Mouse (Mus musculus): ENCODE results near the gene Atf3. TPM values are rescaled to one million over a fixed set of nuclear protein-coding genes. Genes with fewer than 3 reads are reported as not detected.

The Atf3 gene
- polyA plus RNA-seq, 1 experiment from 2014 or later = 4.3 TPM

GRCm38 (mm10) chr1:191241574-191241973, 23.7 kb upstream of the Atf3 start:
- no peaks in the 10 kb centered on the region for H3K4me1 ChIP-seq (replicated peaks; ENCODE audit: control insufficient read depth, insufficient read depth, low read length)
- no peaks in the 10 kb centered on the region for H3K36me3 ChIP-seq (ENCODE audit: control insufficient read depth, insufficient read depth, low read length)
- no peak overlapping the region for H3K4me2 ChIP-seq (ENCODE audit: low read depth, low read length)
- H3K9ac ChIP-seq (ENCODE audit: low read length) = no peak overlapping the region
- 79% methylated on average over 1 of the region's 1 CpGs for WGBS
- no peaks in the 10 kb centered on the region for H3K27me3 ChIP-seq (ENCODE audit: control insufficient read depth, insufficient read depth, low read depth, low read length)
- H3K27ac ChIP-seq (ENCODE audit: low read length) = no peak overlapping the region
- 0 out of 2 replicates have a peak, but pooled peaks cover under 1% of the 10 kb centered on the region for H3K9me3 ChIP-seq (ENCODE audit: control insufficient read depth, low read length)
- no peak for ATAC-seq (ENCODE audit: low read depth)
- no peak overlapping the region for H3K4me3 ChIP-seq (ENCODE audit: low read length)

GRCm38 (mm10) chr1:191239602-191240001, 21.8 kb upstream of the Atf3 start:
- Histone ChIP-seq H3K27ac (ENCODE audit: low read length) (no peak overlapping the region), H3K27me3 (ENCODE audit: control insufficient read depth, insufficient read depth, low read depth, low read length) (no peaks in the 10 kb centered on the region), H3K4me3 (ENCODE audit: low read length) (no peak overlapping the region), H3K4me2 (ENCODE audit: low read depth, low read length) (no peak overlapping the region), H3K4me1 (replicated peaks; ENCODE audit: control insufficient read depth, insufficient read depth, low read length) (no peaks in the 10 kb centered on the region), H3K9ac (ENCODE audit: low read length) (no peak overlapping the region), H3K9me3 (ENCODE audit: control insufficient read depth, low read length) (no peaks in the 10 kb centered on the region), H3K36me3 (ENCODE audit: control insufficient read depth, insufficient read depth, low read length) (no peaks in the 10 kb centered on the region)
- ATAC-seq (ENCODE audit: low read depth) = no peak
- WGBS = 80% methylated on average over 4 of the region's 4 CpGs

- no peak overlapping the region for H3K27ac ChIP-seq (ENCODE audit: low read length)
- no peak overlapping the region for H3K4me2 ChIP-seq (ENCODE audit: low read depth, low read length)
- H3K4me1 ChIP-seq (replicated peaks; ENCODE audit: control insufficient read depth, insufficient read depth, low read length) = no peaks in the 10 kb centered on the region
- no peak overlapping the region for H3K4me3 ChIP-seq (ENCODE audit: low read length)
- H3K27me3 ChIP-seq (ENCODE audit: control insufficient read depth, insufficient read depth, low read depth, low read length) = no peaks in the 10 kb centered on the region
- no peak overlapping the region for H3K9ac ChIP-seq (ENCODE audit: low read length)
- 81% methylated on average over 6 of the region's 6 CpGs for WGBS
- H3K36me3 ChIP-seq (ENCODE audit: control insufficient read depth, insufficient read depth, low read length) = no peaks in the 10 kb centered on the region
- no peak for ATAC-seq (ENCODE audit: low read depth)
- H3K9me3 ChIP-seq (ENCODE audit: control insufficient read depth, low read length) = 0 out of 2 replicates have a peak, but pooled peaks cover 3% of the 10 kb centered on the region
These were observed 18.1 kb upstream of the Atf3 start for GRCm38 (mm10) chr1:191235788-191236542.

- ATAC-seq (ENCODE audit: low read depth) = no peak
- 0 out of 2 replicates have a peak, but pooled peaks cover 3% of the 10 kb centered on the region for H3K9me3 ChIP-seq (ENCODE audit: control insufficient read depth, low read length)
- no peaks in the 10 kb centered on the region for H3K27me3 ChIP-seq (ENCODE audit: control insufficient read depth, insufficient read depth, low read depth, low read length)
- no peaks in the 10 kb centered on the region for H3K4me1 ChIP-seq (replicated peaks; ENCODE audit: control insufficient read depth, insufficient read depth, low read length)
- 74% methylated on average over 4 of the region's 4 CpGs for WGBS
- no peak overlapping the region for H3K4me3 ChIP-seq (ENCODE audit: low read length)
- H3K36me3 ChIP-seq (ENCODE audit: control insufficient read depth, insufficient read depth, low read length) = no peaks in the 10 kb centered on the region
- H3K27ac ChIP-seq (ENCODE audit: low read length) = no peak overlapping the region
- no peak overlapping the region for H3K9ac ChIP-seq (ENCODE audit: low read length)
- no peak overlapping the region for H3K4me2 ChIP-seq (ENCODE audit: low read depth, low read length)
These were observed 17.0 kb upstream of the Atf3 start for GRCm38 (mm10) chr1:191234837-191235236.

- H3K4me1 ChIP-seq (replicated peaks; ENCODE audit: control insufficient read depth, insufficient read depth, low read length) = 0 out of 2 replicates have a peak, but pooled peaks cover under 1% of the 10 kb centered on the region
- 74% methylated on average over 6 of the region's 6 CpGs for WGBS
- ATAC-seq (ENCODE audit: low read depth) = no peak
- H3K4me2 ChIP-seq (ENCODE audit: low read depth, low read length) = no peak overlapping the region
- no peak overlapping the region for H3K4me3 ChIP-seq (ENCODE audit: low read length)
- H3K27ac ChIP-seq (ENCODE audit: low read length) = no peak overlapping the region
- H3K9ac ChIP-seq (ENCODE audit: low read length) = no peak overlapping the region
- H3K36me3 ChIP-seq (ENCODE audit: control insufficient read depth, insufficient read depth, low read length) = no peaks in the 10 kb centered on the region
- H3K27me3 ChIP-seq (ENCODE audit: control insufficient read depth, insufficient read depth, low read depth, low read length) = no peaks in the 10 kb centered on the region
- 0 out of 2 replicates have a peak, but pooled peaks cover 3% of the 10 kb centered on the region for H3K9me3 ChIP-seq (ENCODE audit: control insufficient read depth, low read length)
These were observed 12.6 kb upstream of the Atf3 start for GRCm38 (mm10) chr1:191230355-191230931.

- no peaks in the 10 kb centered on the region for H3K36me3 ChIP-seq (ENCODE audit: control insufficient read depth, insufficient read depth, low read length)
- H3K9ac ChIP-seq (ENCODE audit: low read length) = no peak overlapping the region
- H3K4me3 ChIP-seq (ENCODE audit: low read length) = no peak overlapping the region
- no peak overlapping the region for H3K4me2 ChIP-seq (ENCODE audit: low read depth, low read length)
- no peak overlapping the region for H3K27ac ChIP-seq (ENCODE audit: low read length)
- 81% methylated on average over 2 of the region's 2 CpGs for WGBS
- peaks cover 10% of the 10 kb centered on the region for H3K4me1 ChIP-seq (replicated peaks; ENCODE audit: control insufficient read depth, insufficient read depth, low read length)
- 0 out of 2 replicates have a peak, but pooled peaks cover under 1% of the 10 kb centered on the region for H3K9me3 ChIP-seq (ENCODE audit: control insufficient read depth, low read length)
- ATAC-seq (ENCODE audit: low read depth) = no peak
- H3K27me3 ChIP-seq (ENCODE audit: control insufficient read depth, insufficient read depth, low read depth, low read length) = no peaks in the 10 kb centered on the region
These were observed 8.7 kb upstream of the Atf3 start for GRCm38 (mm10) chr1:191226570-191226969.

- H3K4me2 ChIP-seq (ENCODE audit: low read depth, low read length) = no peak overlapping the region
- ATAC-seq (ENCODE audit: low read depth) = no peak
- H3K27me3 ChIP-seq (ENCODE audit: control insufficient read depth, insufficient read depth, low read depth, low read length) = no peaks in the 10 kb centered on the region
- H3K9ac ChIP-seq (ENCODE audit: low read length) = no peak overlapping the region
- H3K36me3 ChIP-seq (ENCODE audit: control insufficient read depth, insufficient read depth, low read length) = no peaks in the 10 kb centered on the region
- WGBS = 67% methylated on average over 2 of the region's 2 CpGs
- no peak overlapping the region for H3K4me3 ChIP-seq (ENCODE audit: low read length)
- H3K27ac ChIP-seq (ENCODE audit: low read length) = no peak overlapping the region
- H3K9me3 ChIP-seq (ENCODE audit: control insufficient read depth, low read length) = no peaks in the 10 kb centered on the region
- H3K4me1 ChIP-seq (replicated peaks; ENCODE audit: control insufficient read depth, insufficient read depth, low read length) = peaks cover 10% of the 10 kb centered on the region
These were observed 7.9 kb upstream of the Atf3 start for GRCm38 (mm10) chr1:191225771-191226170.

- Histone ChIP-seq H3K27me3 (ENCODE audit: control insufficient read depth, insufficient read depth, low read depth, low read length) (no peaks in the 10 kb centered on the region), H3K4me1 (replicated peaks; ENCODE audit: control insufficient read depth, insufficient read depth, low read length) (peaks cover 10% of the 10 kb centered on the region), H3K36me3 (ENCODE audit: control insufficient read depth, insufficient read depth, low read length) (no peaks in the 10 kb centered on the region), H3K4me3 (ENCODE audit: low read length) (peak overlapping the region; percentile 94), H3K9me3 (ENCODE audit: control insufficient read depth, low read length) (no peaks in the 10 kb centered on the region), H3K4me2 (ENCODE audit: low read depth, low read length) (peak overlapping the region; percentile 99), H3K9ac (ENCODE audit: low read length) (peak overlapping the region; percentile 91), H3K27ac (ENCODE audit: low read length) (peak overlapping the region; percentile 81)
- 30% methylated on average over 9 of the region's 9 CpGs for WGBS
- ATAC-seq (ENCODE audit: low read depth) = peak; percentile 6; the same call in 1 of the 2 replicates
These were observed 7.3 kb upstream of the Atf3 start for GRCm38 (mm10) chr1:191224981-191225703.
